Mouse (Mus musculus): ENCODE data around the gene Senp3. TPM values are rescaled to one million over a fixed set of nuclear protein-coding genes. Genes with fewer than 3 reads are reported as not detected.

The Senp3 gene
- polyA plus RNA-seq, 1 experiment = 89.1 TPM

- H3K27ac ChIP-seq (ENCODE audit: control insufficient read depth, insufficient read depth, low read length) = no peak overlapping the region
- no peaks in the 10 kb centered on the region for H3K36me3 ChIP-seq (ENCODE audit: control insufficient read depth, insufficient read depth, low read length)
- WGBS = 93% methylated on average over 20 of the region's 20 CpGs
- DNase-seq = no peak
- H3K4me1 ChIP-seq (replicated peaks; ENCODE audit: control insufficient read depth, insufficient read depth, low read length) = no peaks in the 10 kb centered on the region
- H3K27me3 ChIP-seq (ENCODE audit: control insufficient read depth, insufficient read depth, low read length) = no peaks in the 10 kb centered on the region
- TF ChIP-seq CTCF (IDR thresholded peaks at IDR 0.05; ENCODE audit: borderline replicate concordance, control insufficient read depth, extremely low read depth, insufficient read depth, low read length, poor library complexity) = no peak
- no peak for TF ChIP-seq POLR2A (IDR thresholded peaks at IDR 0.05; ENCODE audit: control insufficient read depth, extremely low read depth, insufficient read depth, low read length, poor library complexity)
- H3K4me3 ChIP-seq (ENCODE audit: control insufficient read depth, insufficient read depth, low read length) = no peak overlapping the region
These were observed 31.2 kb upstream of the Senp3 start for GRCm38 (mm10) chr11:69712954-69713672.

GRCm38 (mm10) chr11:69711082-69711481 lies 29.2 kb upstream of the Senp3 start:
- H3K36me3 ChIP-seq (ENCODE audit: control insufficient read depth, insufficient read depth, low read length) = no peaks in the 10 kb centered on the region
- TF ChIP-seq POLR2A (IDR thresholded peaks at IDR 0.05; ENCODE audit: control insufficient read depth, extremely low read depth, insufficient read depth, low read length, poor library complexity) = no peak
- TF ChIP-seq CTCF (IDR thresholded peaks at IDR 0.05; ENCODE audit: borderline replicate concordance, control insufficient read depth, extremely low read depth, insufficient read depth, low read length, poor library complexity) = no peak
- 90% methylated on average over 2 of the region's 2 CpGs for WGBS

GRCm38 (mm10) chr11:69710470-69710869 lies 28.6 kb upstream of the Senp3 start:
- H3K36me3 ChIP-seq (ENCODE audit: control insufficient read depth, insufficient read depth, low read length) = no peaks in the 10 kb centered on the region
- H3K4me1 ChIP-seq (replicated peaks; ENCODE audit: control insufficient read depth, insufficient read depth, low read length) = no peaks in the 10 kb centered on the region
- TF ChIP-seq CTCF (IDR thresholded peaks at IDR 0.05; ENCODE audit: borderline replicate concordance, control insufficient read depth, extremely low read depth, insufficient read depth, low read length, poor library complexity) = no peak
- no peaks in the 10 kb centered on the region for H3K27me3 ChIP-seq (ENCODE audit: control insufficient read depth, insufficient read depth, low read length)
- H3K4me3 ChIP-seq (ENCODE audit: control insufficient read depth, insufficient read depth, low read length) = no peak overlapping the region
- DNase-seq = no peak
- H3K27ac ChIP-seq (ENCODE audit: control insufficient read depth, insufficient read depth, low read length) = no peak overlapping the region
- 92% methylated on average over 3 of the region's 3 CpGs for WGBS

More at GRCm38 (mm10) chr11:69711082-69711481, 29.2 kb upstream of the Senp3 start:
- Histone ChIP-seq H3K27ac (ENCODE audit: control insufficient read depth, insufficient read depth, low read length) (no peak overlapping the region), H3K4me1 (replicated peaks; ENCODE audit: control insufficient read depth, insufficient read depth, low read length) (no peaks in the 10 kb centered on the region), H3K27me3 (ENCODE audit: control insufficient read depth, insufficient read depth, low read length) (no peaks in the 10 kb centered on the region), H3K4me3 (ENCODE audit: control insufficient read depth, insufficient read depth, low read length) (no peak overlapping the region)
- DNase-seq = no peak

GRCm38 (mm10) chr11:69709554-69710446 lies 27.9 kb upstream of the Senp3 start:
- 80% methylated on average over 11 of the region's 11 CpGs for WGBS
- H3K27ac ChIP-seq (ENCODE audit: control insufficient read depth, insufficient read depth, low read length) = no peak overlapping the region
- H3K4me1 ChIP-seq (replicated peaks; ENCODE audit: control insufficient read depth, insufficient read depth, low read length) = no peaks in the 10 kb centered on the region
- DNase-seq = no peak
- H3K36me3 ChIP-seq (ENCODE audit: control insufficient read depth, insufficient read depth, low read length) = no peaks in the 10 kb centered on the region
- no peak overlapping the region for H3K4me3 ChIP-seq (ENCODE audit: control insufficient read depth, insufficient read depth, low read length)
- no peaks in the 10 kb centered on the region for H3K27me3 ChIP-seq (ENCODE audit: control insufficient read depth, insufficient read depth, low read length)
- TF ChIP-seq POLR2A (IDR thresholded peaks at IDR 0.05; ENCODE audit: control insufficient read depth, extremely low read depth, insufficient read depth, low read length, poor library complexity) (no peak), CTCF (IDR thresholded peaks at IDR 0.05; ENCODE audit: borderline replicate concordance, control insufficient read depth, extremely low read depth, insufficient read depth, low read length, poor library complexity) (no peak)

GRCm38 (mm10) chr11:69708614-69709265 lies 26.9 kb upstream of the Senp3 start:
- DNase-seq = no peak
- Histone ChIP-seq H3K4me1 (replicated peaks; ENCODE audit: control insufficient read depth, insufficient read depth, low read length) (no peaks in the 10 kb centered on the region), H3K4me3 (ENCODE audit: control insufficient read depth, insufficient read depth, low read length) (no peak overlapping the region), H3K27ac (ENCODE audit: control insufficient read depth, insufficient read depth, low read length) (no peak overlapping the region), H3K36me3 (ENCODE audit: control insufficient read depth, insufficient read depth, low read length) (no peaks in the 10 kb centered on the region), H3K27me3 (ENCODE audit: control insufficient read depth, insufficient read depth, low read length) (no peaks in the 10 kb centered on the region)
- no peak for TF ChIP-seq CTCF (IDR thresholded peaks at IDR 0.05; ENCODE audit: borderline replicate concordance, control insufficient read depth, extremely low read depth, insufficient read depth, low read length, poor library complexity)
- TF ChIP-seq POLR2A (IDR thresholded peaks at IDR 0.05; ENCODE audit: control insufficient read depth, extremely low read depth, insufficient read depth, low read length, poor library complexity) = no peak
- 95% methylated on average over 3 of the region's 3 CpGs for WGBS

- Histone ChIP-seq H3K4me1 (replicated peaks; ENCODE audit: control insufficient read depth, insufficient read depth, low read length) (no peaks in the 10 kb centered on the region), H3K4me3 (ENCODE audit: control insufficient read depth, insufficient read depth, low read length) (no peak overlapping the region), H3K36me3 (ENCODE audit: control insufficient read depth, insufficient read depth, low read length) (no peaks in the 10 kb centered on the region), H3K27me3 (ENCODE audit: control insufficient read depth, insufficient read depth, low read length) (no peaks in the 10 kb centered on the region), H3K27ac (ENCODE audit: control insufficient read depth, insufficient read depth, low read length) (no peak overlapping the region)
- TF ChIP-seq POLR2A (IDR thresholded peaks at IDR 0.05; ENCODE audit: control insufficient read depth, extremely low read depth, insufficient read depth, low read length, poor library complexity) = no peak
- no peak for TF ChIP-seq CTCF (IDR thresholded peaks at IDR 0.05; ENCODE audit: borderline replicate concordance, control insufficient read depth, extremely low read depth, insufficient read depth, low read length, poor library complexity)
- no peak for DNase-seq
- 95% methylated on average over 4 of the region's 4 CpGs for WGBS
These were observed 26.0 kb upstream of the Senp3 start for GRCm38 (mm10) chr11:69707873-69708381.
